Mouse (Mus musculus) thymus, adult 2 months (tissue): ENCODE measurements around the gene 1700029I15Rik.

ENCODE experiments used
- CTCF ChIP-seq: fragments of 200-500 bp; IDR thresholded peaks from 2 replicates; pipeline ENCODE4 v1.5.1; 2012; ENCODE audit warnings: mild to moderate bottlenecking, control low read depth, low read length, moderate library complexity, borderline replicate concordance; ENCODE audit not compliant: control insufficient read depth, poor library complexity, insufficient read depth; ENCODE audit errors: extremely low read depth
- POLR2A ChIP-seq: fragments of 200-500 bp; IDR thresholded peaks from 2 replicates; pipeline ENCODE4 v1.6.1; 2012; ENCODE audit warnings: mild to moderate bottlenecking, low read length, control low read depth, moderate library complexity; ENCODE audit not compliant: control insufficient read depth, poor library complexity, insufficient read depth; ENCODE audit errors: extremely low read depth

- TF ChIP-seq CTCF (no peak), POLR2A (no peak)
Measured at GRCm38 (mm10) chr2:92422388-92423135, 40.2 kb downstream of the 1700029I15Rik start.
